Mouse (Mus musculus) lung, embryonic 16.5 days (tissue): Measurements from ENCODE around the gene Xpo1. TPM values are rescaled to one million over a fixed set of nuclear protein-coding genes. Genes with fewer than 3 reads are reported as not detected.
"Not testable (repeated sequence)": the region's sequence is repeated elsewhere in the genome, so short reads cannot be mapped to it uniquely, and the experiment has no call there.

Experiments used
- ATAC-seq: fragments of 200-750 bp; cut with Nextera tagmentation; 2 replicates; pipeline ENCODE4 v1.8.0; 2017; ENCODE audit warnings: low read depth, mild to moderate bottlenecking, moderate library complexity
- H3K27ac ChIP-seq: fragments of 300-500 bp; sonication (generic); 2 replicates; pipeline ENCODE4 v1.5.1; 2014; ENCODE audit warnings: mild to moderate bottlenecking, control low read depth, low read length
- H3K27me3 ChIP-seq: fragments of 300-500 bp; sonication (generic); 2 replicates; pipeline ENCODE4 v1.6.1; 2014; ENCODE audit warnings: low read depth, low read length, mixed read lengths; ENCODE audit not compliant: control insufficient read depth, insufficient read depth
- H3K36me3 ChIP-seq: fragments of 300-500 bp; sonication (generic); 2 replicates; pipeline ENCODE4 v1.6.1; 2014; ENCODE audit warnings: low read length; ENCODE audit not compliant: control insufficient read depth, insufficient read depth
- H3K4me1 ChIP-seq: fragments of 300-500 bp; sonication (generic); replicated peaks from 2 replicates; pipeline ENCODE4 v1.6.1; 2014; ENCODE audit warnings: low read length, mixed read lengths; ENCODE audit not compliant: control insufficient read depth, insufficient read depth
- H3K4me2 ChIP-seq: fragments of 300-500 bp; sonication (generic); 2 replicates; pipeline ENCODE4 v1.6.1; 2014; ENCODE audit warnings: low read depth, low read length, control low read depth
- H3K4me3 ChIP-seq: fragments of 300-500 bp; sonication (generic); 2 replicates; pipeline ENCODE4 v1.5.1; 2014; ENCODE audit warnings: mild to moderate bottlenecking, low read length, control low read depth
- H3K9ac ChIP-seq: fragments of 300-500 bp; sonication (generic); 2 replicates; pipeline ENCODE4 v1.6.1; 2014; ENCODE audit warnings: low read length, control low read depth
- H3K9me3 ChIP-seq: fragments of 300-500 bp; sonication (generic); 2 replicates; pipeline ENCODE4 v1.6.1; 2016; ENCODE audit warnings: low read length; ENCODE audit not compliant: control insufficient read depth
- WGBS: fragments of 180-500 bp; shearing (Covaris S2); extraction: QIAGEN DNeasy Blood & Tissue Kit; methylation state at CpG from one replicate; pipeline ENCODE4 v1.1.7; 2014; 5-methylcytosine and 5-hydroxymethylcytosine counted together
- polyA plus RNA-seq: library from polyadenylated mRNA; unstranded; fragments of >200 nt; fragmentation: Nextera tagmentation; extraction: Ambion mirVana; gene quantifications from 2 replicates; pipeline ENCODE4 v1.2.1, GENCODE M21; 2015

The Xpo1 gene
- polyA plus RNA-seq, 1 experiment from 2014 or later, result 89.1 TPM

GRCm38 (mm10) chr11:23288866-23289265 is 33.0 kb downstream of the Xpo1 start:
- peaks cover 64% of the 10 kb centered on the region for H3K36me3 ChIP-seq
- H3K4me2 ChIP-seq, H3K27me3 ChIP-seq, H3K27ac ChIP-seq, ATAC-seq, H3K9ac ChIP-seq, H3K9me3 ChIP-seq, H3K4me1 ChIP-seq, H3K4me3 ChIP-seq: not testable (repeated sequence)
- 72% methylated on average over 4 of the region's 4 CpGs for WGBS

DNA sequence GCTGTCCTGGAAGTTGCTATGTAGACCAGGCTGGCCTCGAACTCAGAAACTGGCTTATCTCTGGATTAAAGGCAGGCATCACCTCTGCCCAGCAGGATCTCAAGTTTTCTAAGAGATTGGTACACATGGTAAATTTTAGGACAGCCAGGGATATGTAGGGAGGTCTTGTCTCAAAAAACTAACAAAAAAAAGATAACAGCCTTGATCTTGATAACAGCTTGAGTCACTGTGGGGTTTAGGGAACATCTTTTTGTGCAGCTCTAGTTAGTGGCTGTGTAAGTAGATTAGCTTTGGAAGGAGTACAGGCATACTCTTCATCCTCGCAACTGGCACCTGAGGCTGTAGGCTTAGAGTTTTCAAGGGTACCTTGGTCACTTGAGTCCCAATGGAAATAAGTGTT is 41.5 kb downstream of the Xpo1 start:
- Histone ChIP-seq H3K4me1 (no peaks in the 10 kb centered on the region), H3K4me2 (no peak overlapping the region), H3K27ac (no peak overlapping the region), H3K4me3 (no peak overlapping the region), H3K9ac (no peak overlapping the region), H3K36me3 (peaks cover 38% of the 10 kb centered on the region), H3K9me3 (no peaks in the 10 kb centered on the region), H3K27me3 (no peaks in the 10 kb centered on the region)
- 98% methylated on average over 2 of the region's 2 CpGs for WGBS
- ATAC-seq, result no peak

DNA sequence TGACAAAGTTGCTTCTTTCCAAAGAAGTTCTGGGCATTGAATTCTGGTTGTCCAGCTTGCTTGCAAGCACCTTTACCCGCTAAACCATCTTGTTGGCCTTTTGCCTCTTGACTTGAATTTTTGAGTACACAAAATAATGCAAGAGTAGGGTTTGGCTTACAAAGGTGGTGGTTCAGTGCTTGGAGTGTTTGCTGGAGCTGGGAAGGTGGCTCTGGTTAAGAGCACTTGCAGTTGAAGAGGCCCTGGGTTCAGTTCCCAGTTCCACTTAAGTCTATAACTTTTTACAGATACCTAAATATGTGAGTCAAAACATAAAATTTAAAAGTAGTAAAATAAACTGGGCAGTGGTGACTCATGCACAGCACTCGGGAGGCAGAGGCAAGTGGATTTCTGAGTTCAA is 42.5 kb downstream of the Xpo1 start:
- H3K27ac ChIP-seq, result no peak overlapping the region
- H3K36me3 ChIP-seq, result peaks cover 29% of the 10 kb centered on the region
- H3K9ac ChIP-seq, result no peak overlapping the region
- H3K27me3 ChIP-seq, result no peaks in the 10 kb centered on the region
- no peak overlapping the region for H3K4me3 ChIP-seq
- peak; percentile 65 for ATAC-seq
- WGBS, result 70% methylated on average over 2 of the region's 2 CpGs
- H3K4me2 ChIP-seq, result no peak overlapping the region
- no peaks in the 10 kb centered on the region for H3K4me1 ChIP-seq
- no peaks in the 10 kb centered on the region for H3K9me3 ChIP-seq

- no peak overlapping the region for H3K4me2 ChIP-seq
- H3K4me1 ChIP-seq, result no peaks in the 10 kb centered on the region
- H3K27ac ChIP-seq, result no peak overlapping the region
- H3K36me3 ChIP-seq, result peaks cover 19% of the 10 kb centered on the region
- no peaks in the 10 kb centered on the region for H3K9me3 ChIP-seq
- 84% methylated on average over 1 of the region's 1 CpGs for WGBS
- H3K9ac ChIP-seq, result no peak overlapping the region
- H3K27me3 ChIP-seq, result no peaks in the 10 kb centered on the region
- no peak overlapping the region for H3K4me3 ChIP-seq
- no peak for ATAC-seq
These were observed 44.1 kb downstream of the Xpo1 start for GRCm38 (mm10) chr11:23299910-23300309.

DNA sequence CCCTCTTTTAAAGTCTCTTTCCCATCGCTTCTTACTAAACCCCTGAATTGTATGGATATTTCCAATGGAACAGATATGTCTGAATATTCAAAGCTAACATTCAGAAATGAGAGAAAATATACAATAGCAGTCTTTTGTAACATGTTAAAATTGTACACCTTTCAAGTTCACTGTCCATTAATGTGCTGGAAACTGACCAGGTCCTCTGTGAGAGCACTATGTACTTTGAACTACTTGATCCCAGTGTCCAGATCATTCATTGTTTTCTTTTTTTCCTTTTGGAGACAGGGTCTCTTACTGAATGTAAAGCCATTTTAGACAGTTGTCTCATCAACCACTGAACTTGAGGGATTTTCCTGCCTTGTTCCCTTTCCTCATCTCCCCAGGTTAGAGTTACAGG is 47.3 kb downstream of the Xpo1 start:
- Histone ChIP-seq H3K27ac (no peak overlapping the region), H3K9ac (no peak overlapping the region), H3K4me1 (peaks cover 2% of the 10 kb centered on the region; the same call in 1 of the 2 replicates), H3K36me3 (no peaks in the 10 kb centered on the region), H3K4me3 (no peak overlapping the region), H3K9me3 (no peaks in the 10 kb centered on the region), H3K4me2 (no peak overlapping the region), H3K27me3 (no peaks in the 10 kb centered on the region)
- WGBS, result 75% methylated on average over 1 of the region's 1 CpGs
- no peak for ATAC-seq

DNA sequence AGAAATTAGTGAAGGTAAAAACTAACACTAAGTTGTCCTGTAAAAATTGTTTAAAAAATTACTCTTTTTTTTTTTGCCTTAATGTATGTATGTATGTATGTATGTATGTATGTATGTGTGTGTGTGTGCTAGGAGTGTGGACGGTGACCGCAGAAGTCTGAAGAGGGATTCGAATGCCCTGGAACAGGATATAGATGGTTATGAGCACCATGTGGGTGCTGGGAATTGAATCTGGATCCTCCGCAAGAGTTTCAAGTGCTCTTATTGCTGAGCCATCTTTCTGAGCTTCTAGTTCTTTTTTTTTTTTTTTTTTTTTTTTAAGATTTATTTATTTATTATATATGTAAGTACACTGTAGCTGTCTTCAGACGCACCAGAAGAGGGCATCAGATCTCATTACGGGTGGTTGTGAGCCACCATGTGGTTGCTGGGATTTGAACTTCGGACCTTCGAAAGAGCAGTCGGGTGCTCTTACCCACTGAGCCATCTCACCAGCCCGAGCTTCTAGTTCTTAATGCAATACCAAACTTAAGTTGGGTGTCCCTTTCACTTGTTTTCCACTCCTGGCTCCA is 49.3 kb downstream of the Xpo1 start:
- Histone ChIP-seq H3K4me2 (peak overlapping the region; percentile 80), H3K4me3 (peak overlapping the region; percentile 91), H3K4me1 (peaks cover 15% of the 10 kb centered on the region), H3K9ac (peak overlapping the region; percentile 96), H3K27ac (peak overlapping the region; percentile 97)
- 33% methylated on average over 10 of the region's 10 CpGs for WGBS
- H3K27me3 ChIP-seq, ATAC-seq, H3K36me3 ChIP-seq, H3K9me3 ChIP-seq: not testable (repeated sequence)

GRCm38 (mm10) chr11:23305673-23306608 is 50.1 kb downstream of the Xpo1 start:
- ATAC-seq, result peak; percentile 98
- Histone ChIP-seq H3K36me3 (no peaks in the 10 kb centered on the region), H3K4me3 (peak overlapping the region; percentile 91), H3K9me3 (no peaks in the 10 kb centered on the region), H3K27ac (peak overlapping the region; percentile 97), H3K27me3 (no peaks in the 10 kb centered on the region), H3K4me1 (peaks cover 15% of the 10 kb centered on the region), H3K4me2 (peak overlapping the region; percentile 80), H3K9ac (peak overlapping the region; percentile 96)
- WGBS, result under 1% methylated on average over 50 of the region's 98 CpGs

GRCm38 (mm10) chr11:23306764-23307565 is 51.1 kb downstream of the Xpo1 start, which contains the start of gene Usp34:
Usp34 (plus strand) TSS chr11:23306895.
- Histone ChIP-seq H3K9ac (peak within 1 kb of the TSS; percentile 96), H3K27me3 (no peaks in the 10 kb centered on the region), H3K4me1 (peaks cover 15% of the 10 kb centered on the region), H3K4me3 (peak within 1 kb of the TSS; percentile 91), H3K27ac (peak within 1 kb of the TSS; percentile 97), H3K9me3 (no peaks in the 10 kb centered on the region), H3K36me3 (no peaks in the 10 kb centered on the region), H3K4me2 (peak within 1 kb of the TSS; percentile 80)
- ATAC-seq, result peak; percentile 0
- WGBS, result under 1% methylated on average over 44 of the region's 80 CpGs

- 1% methylated on average over 6 of the region's 6 CpGs for whole genome bisulfite sequencing
- no peaks in the 10 kb centered on the region for H3K27me3 ChIP-seq
- no peaks in the 10 kb centered on the region for H3K9me3 ChIP-seq
- peak overlapping the region; percentile 91 for H3K4me3 ChIP-seq
- no peak for ATAC-seq
- H3K36me3 ChIP-seq, result peaks cover under 1% of the 10 kb centered on the region; the same call in 1 of the 2 replicates
- H3K9ac ChIP-seq, result peak overlapping the region; percentile 96
- peaks cover 15% of the 10 kb centered on the region for H3K4me1 ChIP-seq
- peak overlapping the region; percentile 97 for H3K27ac ChIP-seq
- H3K4me2 ChIP-seq, result peak overlapping the region; percentile 70
These were observed 51.7 kb downstream of the Xpo1 start for GRCm38 (mm10) chr11:23307566-23307920.
